Mouse (Mus musculus): ENCODE data around the gene Cabp4. TPM values are rescaled to one million over a fixed set of nuclear protein-coding genes. Genes with fewer than 3 reads are reported as not detected.
A peak's percentile ranks its signal among the peaks of the same experiment; 100 is the strongest.

The Cabp4 gene
- polyA plus RNA-seq, 1 experiment = 0.17 TPM

DNA sequence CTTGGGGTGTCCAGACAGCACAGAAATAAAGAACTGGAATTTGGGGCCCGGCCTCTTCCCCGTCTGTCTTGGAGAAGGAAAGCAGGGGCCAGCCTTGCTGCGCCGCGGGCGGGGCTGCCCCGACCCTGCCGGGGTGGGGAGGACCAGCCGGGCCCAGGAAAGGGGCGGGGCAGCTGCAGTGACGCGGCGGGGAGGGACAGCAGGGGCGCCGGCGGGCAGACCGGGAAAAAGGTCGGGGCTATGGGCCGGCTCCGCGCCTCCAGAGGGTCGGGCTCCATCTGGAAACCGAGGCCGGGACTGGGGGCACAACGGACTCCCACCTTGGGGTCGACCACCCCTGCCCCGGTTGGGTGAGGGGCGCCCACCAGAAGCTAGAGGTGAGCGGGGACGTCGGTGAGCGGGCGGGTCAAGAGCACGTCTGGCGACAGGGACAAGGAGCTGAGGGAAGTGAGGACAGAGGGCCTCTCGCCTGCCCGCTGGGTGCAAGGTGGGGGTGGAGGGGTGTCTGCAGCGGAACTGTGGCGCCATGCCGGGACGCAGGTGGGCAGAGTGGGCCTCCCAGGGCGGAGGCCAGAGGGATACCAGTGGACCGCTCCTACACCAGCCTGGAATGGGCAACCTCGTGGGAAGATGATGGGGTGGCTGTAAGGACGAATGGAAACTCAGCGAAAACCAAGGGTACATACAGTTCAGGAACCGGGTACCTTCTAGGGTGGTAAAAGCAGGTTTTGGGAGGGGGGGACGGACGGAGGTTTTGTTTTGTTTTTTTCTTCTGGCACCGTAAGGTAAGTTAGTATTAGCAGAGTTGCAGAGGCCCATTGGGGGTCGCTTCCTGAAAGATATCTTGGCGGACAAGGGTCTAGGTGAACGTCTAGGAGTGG lies 43.8 kb downstream of the Cabp4 start, which contains the start of gene Pitpnm1:
Pitpnm1 (plus strand) TSS at position 162 of the 881 bp plus-strand sequence.
- Histone ChIP-seq H3K4me3 (ENCODE audit: insufficient read depth, low read length) (peak within 1 kb of the TSS; percentile 95), H3K27ac (ENCODE audit: insufficient read depth, low read length) (peak within 1 kb of the TSS; percentile 87), H3K4me1 (ENCODE audit: control insufficient read depth, insufficient read depth, low read length) (no peaks in the 10 kb centered on the region)
- no peak for TF ChIP-seq POLR2A (IDR thresholded peaks at IDR 0.05; ENCODE audit: extremely low read depth, insufficient read depth, low read length)
- no peak for TF ChIP-seq CTCF (IDR thresholded peaks at IDR 0.05; ENCODE audit: extremely low read depth, insufficient read depth, low read length)

DNA sequence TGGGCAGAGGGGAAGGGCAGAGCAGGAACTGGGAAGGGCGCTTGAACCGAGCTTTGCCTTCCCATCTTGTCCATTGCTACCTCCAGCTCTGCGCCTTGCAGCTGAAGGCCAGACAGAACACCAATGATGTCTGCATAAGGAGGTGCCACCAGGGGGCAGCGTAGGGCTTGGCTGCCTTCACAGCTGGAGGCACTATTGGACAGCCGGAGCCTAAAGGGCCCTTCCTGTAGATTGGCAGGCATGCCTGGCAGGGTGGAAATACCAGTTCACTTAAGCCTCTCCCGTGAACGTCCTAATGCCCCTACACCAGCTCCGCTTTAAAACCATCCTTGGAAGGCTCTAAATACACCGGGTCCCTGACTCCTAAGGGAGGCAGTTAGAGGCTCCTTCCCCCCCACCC lies 44.8 kb downstream of the Cabp4 start:
- H3K4me1 ChIP-seq (ENCODE audit: control insufficient read depth, insufficient read depth, low read length) = no peaks in the 10 kb centered on the region
- no peak overlapping the region; the same call in 1 of the 2 replicates for H3K4me3 ChIP-seq (ENCODE audit: insufficient read depth, low read length)
- TF ChIP-seq POLR2A (IDR thresholded peaks at IDR 0.05; ENCODE audit: extremely low read depth, insufficient read depth, low read length) = no peak; the same call in 1 of the 2 replicates
- TF ChIP-seq CTCF (IDR thresholded peaks at IDR 0.05; ENCODE audit: extremely low read depth, insufficient read depth, low read length) = peak; percentile 86
- H3K27ac ChIP-seq (ENCODE audit: insufficient read depth, low read length) = no peak overlapping the region

DNA sequence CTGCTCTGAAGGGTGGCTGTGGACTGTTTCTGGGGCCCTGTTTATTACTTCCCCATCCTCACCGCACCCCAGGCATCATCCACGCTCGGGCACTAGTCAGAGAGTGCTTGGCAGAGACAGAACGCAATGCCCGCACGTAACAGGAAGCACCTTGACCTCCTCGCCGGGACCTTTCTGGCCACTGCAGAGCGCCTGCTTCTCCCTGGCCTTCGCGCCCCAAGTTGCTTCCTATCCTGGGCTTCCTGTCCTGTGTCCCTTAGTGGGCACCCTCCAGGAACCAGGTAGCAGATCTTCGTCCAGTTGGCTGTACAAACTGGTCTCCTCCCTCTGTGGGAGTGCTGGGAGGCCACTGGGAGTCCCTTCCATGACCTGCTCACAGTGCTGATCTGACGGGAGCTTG lies 45.4 kb downstream of the Cabp4 start:
- no peak overlapping the region for H3K27ac ChIP-seq (ENCODE audit: insufficient read depth, low read length)
- H3K4me3 ChIP-seq (ENCODE audit: insufficient read depth, low read length) = no peak overlapping the region
- TF ChIP-seq CTCF (IDR thresholded peaks at IDR 0.05; ENCODE audit: extremely low read depth, insufficient read depth, low read length) (no peak), POLR2A (IDR thresholded peaks at IDR 0.05; ENCODE audit: extremely low read depth, insufficient read depth, low read length) (no peak)
- no peaks in the 10 kb centered on the region for H3K4me1 ChIP-seq (ENCODE audit: control insufficient read depth, insufficient read depth, low read length)

DNA sequence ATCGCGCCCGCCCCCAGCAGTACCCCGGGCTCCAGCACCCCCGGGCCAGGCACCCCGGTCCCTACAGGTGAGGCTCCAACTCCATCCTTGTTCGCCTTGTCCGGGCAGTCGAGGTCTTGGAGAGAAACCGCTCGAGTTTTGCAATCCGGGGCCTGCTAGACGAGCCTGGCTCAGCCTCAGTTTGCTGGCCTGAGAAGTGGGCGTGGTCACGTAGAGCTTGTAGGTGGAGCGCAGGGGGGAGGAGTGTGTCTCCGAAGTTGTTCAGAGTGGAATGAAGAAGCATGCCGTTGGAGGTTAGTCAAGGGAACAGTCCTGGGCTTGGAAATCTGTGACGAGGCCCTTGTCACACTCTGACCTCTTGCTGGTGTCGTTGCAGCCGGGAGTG lies 46.4 kb downstream of the Cabp4 start:
- Histone ChIP-seq H3K27ac (ENCODE audit: insufficient read depth, low read length) (no peak overlapping the region), H3K4me3 (ENCODE audit: insufficient read depth, low read length) (peak overlapping the region; percentile 52), H3K4me1 (ENCODE audit: control insufficient read depth, insufficient read depth, low read length) (no peaks in the 10 kb centered on the region)
- TF ChIP-seq CTCF (IDR thresholded peaks at IDR 0.05; ENCODE audit: extremely low read depth, insufficient read depth, low read length) (no peak), POLR2A (IDR thresholded peaks at IDR 0.05; ENCODE audit: extremely low read depth, insufficient read depth, low read length) (no peak)

DNA sequence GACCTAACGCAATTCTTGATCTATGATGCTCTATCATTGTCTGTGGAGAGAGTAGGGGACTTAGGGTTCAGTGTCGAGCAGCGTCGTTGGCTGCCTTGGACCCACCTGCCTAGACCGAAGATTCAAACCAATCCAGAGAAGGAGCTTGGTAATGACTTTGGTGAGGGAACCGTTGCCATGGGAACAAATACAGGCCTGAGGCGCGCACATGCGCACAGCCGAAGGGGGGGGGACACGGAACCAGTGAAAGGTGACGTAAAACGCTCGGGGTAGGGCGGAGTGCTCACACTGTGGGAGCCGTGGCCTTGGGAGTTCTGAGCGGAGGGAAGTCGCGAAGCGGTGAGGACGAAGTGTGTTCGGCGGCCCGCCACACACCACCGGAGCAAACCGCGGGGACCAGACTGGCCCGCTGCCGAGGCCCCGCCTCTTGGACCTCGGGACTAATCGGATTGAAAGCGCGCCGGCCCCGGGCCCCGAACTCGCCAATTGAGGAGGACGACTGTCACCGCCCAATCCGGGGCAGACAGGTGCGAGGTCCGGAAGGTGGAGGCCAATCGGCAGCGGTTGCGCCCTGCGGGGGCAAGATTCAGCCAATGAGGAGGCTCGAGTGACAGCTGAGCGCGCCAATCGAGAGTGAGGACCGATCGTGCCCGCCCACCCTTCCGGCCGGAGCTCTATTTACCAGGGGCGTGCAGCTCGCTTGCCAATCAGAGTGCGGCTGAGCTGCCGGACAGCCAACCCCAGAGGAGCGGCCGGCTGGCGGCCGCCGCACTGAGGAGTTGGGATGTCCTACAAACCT lies 47.0 kb downstream of the Cabp4 start, which contains the start of gene Cdk2ap2:
Cdk2ap2 (plus strand) TSS at position 541 of the 799 bp plus-strand sequence.
- peak within 1 kb of the TSS; percentile 52 for H3K4me3 ChIP-seq (ENCODE audit: insufficient read depth, low read length)
- H3K4me1 ChIP-seq (ENCODE audit: control insufficient read depth, insufficient read depth, low read length) = no peaks in the 10 kb centered on the region
- H3K27ac ChIP-seq (ENCODE audit: insufficient read depth, low read length) = peak within 1 kb of the TSS; percentile 79
- peak; percentile 86 for TF ChIP-seq POLR2A (IDR thresholded peaks at IDR 0.05; ENCODE audit: extremely low read depth, insufficient read depth, low read length)
- TF ChIP-seq CTCF (IDR thresholded peaks at IDR 0.05; ENCODE audit: extremely low read depth, insufficient read depth, low read length) = no peak

DNA sequence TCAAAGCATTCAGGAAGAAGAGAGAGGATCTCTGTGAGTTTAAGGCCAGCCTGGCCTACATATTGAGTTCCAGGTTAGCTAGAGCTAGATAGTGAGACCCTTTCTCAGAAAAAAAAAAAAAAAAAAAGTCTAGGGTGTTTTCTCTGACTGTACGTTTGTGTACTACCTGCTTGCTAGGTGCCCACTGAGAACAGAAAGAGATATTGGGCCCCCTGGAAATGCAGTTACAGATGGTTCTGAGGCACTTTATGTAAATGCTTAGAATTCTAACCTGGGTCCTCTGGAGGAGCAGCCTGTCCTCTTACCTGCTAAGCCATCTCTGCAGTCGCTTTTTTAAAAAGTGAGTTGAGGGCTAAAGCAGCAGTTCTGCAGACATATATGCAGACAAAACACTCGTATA lies 48.0 kb downstream of the Cabp4 start:
- no peaks in the 10 kb centered on the region for H3K4me1 ChIP-seq (ENCODE audit: control insufficient read depth, insufficient read depth, low read length)
- H3K4me3 ChIP-seq (ENCODE audit: insufficient read depth, low read length) = no peak overlapping the region
- no peak overlapping the region for H3K27ac ChIP-seq (ENCODE audit: insufficient read depth, low read length)
- TF ChIP-seq POLR2A (IDR thresholded peaks at IDR 0.05; ENCODE audit: extremely low read depth, insufficient read depth, low read length) = no peak
- TF ChIP-seq CTCF (IDR thresholded peaks at IDR 0.05; ENCODE audit: extremely low read depth, insufficient read depth, low read length) = no peak

DNA sequence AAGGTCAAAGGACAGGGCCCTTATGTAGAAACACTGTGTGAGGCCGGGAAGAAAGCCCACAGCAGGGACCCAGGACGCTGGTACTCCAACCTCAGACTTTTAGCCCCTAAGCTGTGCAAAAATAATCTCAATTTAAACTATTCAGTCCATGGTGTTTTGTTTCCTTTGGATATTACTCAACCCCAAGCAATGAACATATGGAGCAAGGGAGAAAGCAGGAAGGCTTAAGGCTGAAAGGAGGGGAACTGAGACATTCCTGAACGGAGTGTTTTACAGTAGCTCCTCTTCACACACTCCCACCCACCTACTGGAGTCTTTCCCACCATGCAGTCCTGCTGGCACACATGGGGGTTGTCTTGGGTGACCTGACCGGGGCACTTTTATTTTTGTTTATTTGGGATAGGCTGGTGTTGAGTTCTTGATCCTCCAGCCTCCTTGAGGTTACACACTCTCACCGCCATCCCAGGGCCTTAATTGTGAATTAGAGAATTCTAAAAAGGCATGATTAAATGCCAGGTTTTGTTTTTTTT lies 49.0 kb downstream of the Cabp4 start:
- H3K4me3 ChIP-seq (ENCODE audit: insufficient read depth, low read length) = no peak overlapping the region
- TF ChIP-seq CTCF (IDR thresholded peaks at IDR 0.05; ENCODE audit: extremely low read depth, insufficient read depth, low read length) (no peak), POLR2A (IDR thresholded peaks at IDR 0.05; ENCODE audit: extremely low read depth, insufficient read depth, low read length) (no peak)

DNA sequence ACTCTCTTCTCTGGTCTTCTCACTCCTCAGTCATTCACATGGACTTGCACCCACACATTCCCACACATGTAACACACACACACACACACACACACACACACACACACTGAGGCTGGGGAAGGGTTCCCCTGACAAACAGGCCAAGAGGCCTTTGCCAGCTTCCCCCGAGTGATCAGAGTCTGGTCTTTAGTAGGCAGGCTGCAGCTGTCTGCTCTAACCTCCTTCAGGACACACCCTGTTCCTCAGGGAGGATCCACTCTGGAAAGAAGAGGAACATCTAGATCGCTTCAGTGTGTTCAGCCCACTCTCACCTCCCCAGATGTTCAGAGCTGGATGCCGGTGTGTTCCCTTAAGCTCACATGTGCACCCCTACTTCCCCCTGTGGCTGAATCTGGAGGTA lies 49.5 kb downstream of the Cabp4 start:
- no peaks in the 10 kb centered on the region for H3K4me1 ChIP-seq (ENCODE audit: control insufficient read depth, insufficient read depth, low read length)
- TF ChIP-seq CTCF (IDR thresholded peaks at IDR 0.05; ENCODE audit: extremely low read depth, insufficient read depth, low read length) = no peak
- no peak for TF ChIP-seq POLR2A (IDR thresholded peaks at IDR 0.05; ENCODE audit: extremely low read depth, insufficient read depth, low read length)

More for the DNA sequence above, 49.0 kb downstream of the Cabp4 start:
- no peak overlapping the region for H3K27ac ChIP-seq (ENCODE audit: insufficient read depth, low read length)
- no peaks in the 10 kb centered on the region for H3K4me1 ChIP-seq (ENCODE audit: control insufficient read depth, insufficient read depth, low read length)

DNA sequence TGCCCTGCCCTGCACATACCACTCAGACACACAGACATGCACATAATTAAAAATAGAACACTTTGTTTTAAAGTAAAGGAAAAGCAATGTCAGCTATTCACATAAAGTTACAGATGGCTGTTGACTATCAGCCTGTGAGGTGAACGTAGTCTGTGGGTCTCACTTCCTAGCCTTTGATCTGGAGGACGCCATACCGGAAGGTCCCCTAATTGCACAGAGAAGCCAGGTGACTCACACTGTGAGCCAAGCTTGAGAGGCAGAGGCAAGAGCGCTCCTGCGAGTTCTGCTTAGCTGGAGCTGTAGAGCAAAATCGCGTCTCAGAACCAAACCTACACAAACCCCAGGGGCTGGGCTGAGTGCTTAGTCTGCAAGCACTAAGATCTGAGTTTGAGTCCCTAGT lies 50.1 kb downstream of the Cabp4 start:
- no peak overlapping the region for H3K4me3 ChIP-seq (ENCODE audit: insufficient read depth, low read length)
- H3K4me1 ChIP-seq (ENCODE audit: control insufficient read depth, insufficient read depth, low read length) = no peaks in the 10 kb centered on the region
- no peak overlapping the region for H3K27ac ChIP-seq (ENCODE audit: insufficient read depth, low read length)
- TF ChIP-seq POLR2A (IDR thresholded peaks at IDR 0.05; ENCODE audit: extremely low read depth, insufficient read depth, low read length) (no peak), CTCF (IDR thresholded peaks at IDR 0.05; ENCODE audit: extremely low read depth, insufficient read depth, low read length) (no peak)

More for the DNA sequence above, 49.5 kb downstream of the Cabp4 start:
- no peak overlapping the region for H3K4me3 ChIP-seq (ENCODE audit: insufficient read depth, low read length)
- H3K27ac ChIP-seq (ENCODE audit: insufficient read depth, low read length) = no peak overlapping the region

All from cortical plate, adult 2 months (tissue).